Mouse (Mus musculus): ENCODE results near the gene 9930111J21Rik1. TPM values are rescaled to one million over a fixed set of nuclear protein-coding genes. Genes with fewer than 3 reads are reported as not detected.
"Not testable (repeated sequence)": the region's sequence is repeated elsewhere in the genome, so short reads cannot be mapped to it uniquely, and the experiment has no call there.

9930111J21Rik1 gene
- polyA plus RNA-seq, 1 experiment from 2014 or later: 0.15 TPM

- not testable (repeated sequence) for H3K36me3 ChIP-seq (ENCODE audit: control insufficient read depth, insufficient read depth, low read length); H3K27me3 ChIP-seq (replicated peaks; ENCODE audit: control insufficient read depth, insufficient read depth, low read length); H3K4me1 ChIP-seq (ENCODE audit: control insufficient read depth, insufficient read depth, low read length); H3K9ac ChIP-seq (ENCODE audit: low read length); H3K4me3 ChIP-seq (ENCODE audit: low read depth, low read length); H3K27ac ChIP-seq (ENCODE audit: low read depth, low read length); H3K4me2 ChIP-seq (ENCODE audit: low read length); DNase-seq (ENCODE audit: low spot score); ATAC-seq; H3K9me3 ChIP-seq (replicated peaks; ENCODE audit: control insufficient read depth, low read length)
- 85% methylated on average over 6 of the region's 6 CpGs for WGBS
Observed at GRCm38 (mm10) chr11:48900654-48901566, 78.3 kb downstream of the 9930111J21Rik1 start.

GRCm38 (mm10) chr11:48898812-48899431 is 80.3 kb downstream of the 9930111J21Rik1 start:
- no peak overlapping the region for H3K4me2 ChIP-seq (ENCODE audit: low read length)
- H3K27ac ChIP-seq (ENCODE audit: low read depth, low read length): no peak overlapping the region
- no peak for DNase-seq (ENCODE audit: low spot score)
- H3K4me3 ChIP-seq (ENCODE audit: low read depth, low read length): no peak overlapping the region
- no peaks in the 10 kb centered on the region for H3K27me3 ChIP-seq (replicated peaks; ENCODE audit: control insufficient read depth, insufficient read depth, low read length)
- H3K9me3 ChIP-seq (replicated peaks; ENCODE audit: control insufficient read depth, low read length): no peaks in the 10 kb centered on the region
- no peaks in the 10 kb centered on the region for H3K4me1 ChIP-seq (ENCODE audit: control insufficient read depth, insufficient read depth, low read length)
- no peak overlapping the region for H3K9ac ChIP-seq (ENCODE audit: low read length)
- no peaks in the 10 kb centered on the region for H3K36me3 ChIP-seq (ENCODE audit: control insufficient read depth, insufficient read depth, low read length)
- no peak for ATAC-seq
- WGBS: 70% methylated on average over 2 of the region's 2 CpGs

Other genes starting within 250 kb of the 9930111J21Rik1 start
- gene Rack1, start 179.1 kb downstream of the 9930111J21Rik1 start, polyA plus RNA-seq (2014; fragmentation: Nextera tagmentation; extraction: Ambion mirVana): 553 and 718 TPM in 2 replicates
- gene Trim41, start 162.0 kb downstream of the 9930111J21Rik1 start, polyA plus RNA-seq (2014; fragmentation: Nextera tagmentation; extraction: Ambion mirVana): 3.2 and 4.0 TPM in 2 replicates
- gene Trim7, start 153.3 kb downstream of the 9930111J21Rik1 start, polyA plus RNA-seq (2014; fragmentation: Nextera tagmentation; extraction: Ambion mirVana): 0.61 and 1.3 TPM in 2 replicates
- gene Gm12184, start 152.7 kb downstream of the 9930111J21Rik1 start, polyA plus RNA-seq (2014; fragmentation: Nextera tagmentation; extraction: Ambion mirVana): 3.5 and 3.6 TPM in 2 replicates
- 1.9 and 2.2 TPM in 2 replicates for gene Irgm1, start 107.7 kb downstream of the 9930111J21Rik1 start, polyA plus RNA-seq (2014; fragmentation: Nextera tagmentation; extraction: Ambion mirVana)
- 0.13 and 0.17 TPM in 2 replicates for gene Gm5431, start 77.2 kb downstream of the 9930111J21Rik1 start, polyA plus RNA-seq (2014; fragmentation: Nextera tagmentation; extraction: Ambion mirVana)
- 1.7 and 2.9 TPM in 2 replicates for gene Psme2b, start 33.2 kb downstream of the 9930111J21Rik1 start, polyA plus RNA-seq (2014; fragmentation: Nextera tagmentation; extraction: Ambion mirVana)
- gene Olfr56, start 509 bp downstream of the 9930111J21Rik1 start, polyA plus RNA-seq (2014; fragmentation: Nextera tagmentation; extraction: Ambion mirVana): not detected in 2 replicates
- not detected in 2 replicates for gene Gm12185, start 12.8 kb upstream of the 9930111J21Rik1 start, polyA plus RNA-seq (2014; fragmentation: Nextera tagmentation; extraction: Ambion mirVana)
- not detected in 2 replicates for gene Tgtp1, start 14.8 kb upstream of the 9930111J21Rik1 start, polyA plus RNA-seq (2014; fragmentation: Nextera tagmentation; extraction: Ambion mirVana)
- 0.24 and 0.37 TPM in 2 replicates for gene 9930111J21Rik2, start 71.8 kb upstream of the 9930111J21Rik1 start, polyA plus RNA-seq (2014; fragmentation: Nextera tagmentation; extraction: Ambion mirVana)
- gene Tgtp2, start 84.8 kb upstream of the 9930111J21Rik1 start, polyA plus RNA-seq (2014; fragmentation: Nextera tagmentation; extraction: Ambion mirVana): 0.06 TPM in 1 of 2 replicates, not detected in the other
- 0.58 and 0.70 TPM in 2 replicates for gene Ifi47, start 97.2 kb upstream of the 9930111J21Rik1 start, polyA plus RNA-seq (2014; fragmentation: Nextera tagmentation; extraction: Ambion mirVana)
- gene Olfr1396, start 135.5 kb upstream of the 9930111J21Rik1 start, polyA plus RNA-seq (2014; fragmentation: Nextera tagmentation; extraction: Ambion mirVana): not detected in 2 replicates
- not detected in 2 replicates for gene Olfr1395, start 162.9 kb upstream of the 9930111J21Rik1 start, polyA plus RNA-seq (2014; fragmentation: Nextera tagmentation; extraction: Ambion mirVana)
- gene Olfr1394, start 175.0 kb upstream of the 9930111J21Rik1 start, polyA plus RNA-seq (2014; fragmentation: Nextera tagmentation; extraction: Ambion mirVana): not detected in 2 replicates
- gene Btnl9, start 207.8 kb upstream of the 9930111J21Rik1 start, polyA plus RNA-seq (2014; fragmentation: Nextera tagmentation; extraction: Ambion mirVana): 0.37 TPM in 1 of 2 replicates, not detected in the other
- gene Zfp62, start 223.9 kb upstream of the 9930111J21Rik1 start, polyA plus RNA-seq (2014; fragmentation: Nextera tagmentation; extraction: Ambion mirVana): 56.6 and 64.7 TPM in 2 replicates